Mouse (Mus musculus) bone marrow, adult 2 months (tissue): ENCODE measurements around the gene Rpusd2. TPM values are rescaled to one million over a fixed set of nuclear protein-coding genes. Genes with fewer than 3 reads are reported as not detected.

ENCODE experiments used
- H3K27ac ChIP-seq: fragments of 200-500 bp; 2 replicates; pipeline ENCODE4 v1.5.1; 2012; ENCODE audit warnings: low read depth, mild to moderate bottlenecking, control low read depth, inconsistent platforms, low read length; ENCODE audit not compliant: control insufficient read depth, poor library complexity, insufficient read depth
- H3K4me1 ChIP-seq: fragments of 200-500 bp; 2 replicates; pipeline ENCODE4 v1.6.1; 2011; ENCODE audit warnings: low read length; ENCODE audit not compliant: control insufficient read depth, insufficient read depth
- H3K4me3 ChIP-seq: fragments of 200-500 bp; replicated peaks from 2 replicates; pipeline ENCODE3; 2011; ENCODE audit warnings: mild to moderate bottlenecking, low read depth, low read length, control low read depth; ENCODE audit not compliant: control insufficient read depth
- CTCF ChIP-seq: fragments of 200-500 bp; IDR thresholded peaks from 2 replicates; pipeline ENCODE4 v1.5.1; 2011; ENCODE audit warnings: low read length, control low read depth; ENCODE audit not compliant: control insufficient read depth, insufficient read depth
- POLR2A ChIP-seq: fragments of 200-500 bp; IDR thresholded peaks from 2 replicates; pipeline ENCODE4 v1.6.1; 2011; ENCODE audit warnings: low read depth, mild to moderate bottlenecking, control low read depth, low read length, borderline replicate concordance; ENCODE audit not compliant: control insufficient read depth
- WGBS: fragments of 180-500 bp; shearing (Covaris S2); methylation state at CpG from one replicate; pipeline ENCODE4 v1.1.7; 2018; 5-methylcytosine and 5-hydroxymethylcytosine counted together
- polyA plus RNA-seq: library from polyadenylated mRNA; stranded (reverse); fragments of >200 nt; gene quantifications from 2 replicates; pipeline ENCODE4 v1.2.4, GENCODE M21; 2011; ENCODE audit warnings: low replicate concordance; ENCODE audit not compliant: missing spikeins, insufficient read depth, insufficient read length

The Rpusd2 gene
- polyA plus RNA-seq, 1 experiment, result 2.4 TPM

- Histone ChIP-seq H3K4me1 (no peaks in the 10 kb centered on the region; the same call in none of the 2 replicates), H3K27ac (no peak overlapping the region), H3K4me3 (no peak overlapping the region)
- TF ChIP-seq POLR2A, result no peak
- TF ChIP-seq CTCF, result no peak
- WGBS, result 79% methylated on average over 2 of the region's 2 CpGs
Observed at GRCm38 (mm10) chr2:119045163-119045562, 10.6 kb downstream of the Rpusd2 start.

GRCm38 (mm10) chr2:119046649-119047611 lies 12.3 kb downstream of the Rpusd2 start, which contains the start of gene Knl1:
TSS of gene Knl1 (plus strand) at chr2:119047119.
- no peak for TF ChIP-seq CTCF
- TF ChIP-seq POLR2A, result peak; percentile 68; the same call in 1 of the 2 replicates
- peak within 1 kb of the TSS; percentile 91 for H3K4me3 ChIP-seq
- H3K4me1 ChIP-seq, result no peaks in the 10 kb centered on the region; the same call in 1 of the 2 replicates
- peak within 1 kb of the TSS; percentile 78 for H3K27ac ChIP-seq
- WGBS, result under 1% methylated on average over 77 of the region's 77 CpGs

GRCm38 (mm10) chr2:119047849-119048248 lies 13.3 kb downstream of the Rpusd2 start:
- H3K4me1 ChIP-seq, result no peaks in the 10 kb centered on the region; the same call in 1 of the 2 replicates
- TF ChIP-seq CTCF (no peak), POLR2A (no peak)
- H3K4me3 ChIP-seq, result peak overlapping the region; percentile 91
- 13% methylated on average over 4 of the region's 4 CpGs for WGBS
- no peak overlapping the region for H3K27ac ChIP-seq

DNA sequence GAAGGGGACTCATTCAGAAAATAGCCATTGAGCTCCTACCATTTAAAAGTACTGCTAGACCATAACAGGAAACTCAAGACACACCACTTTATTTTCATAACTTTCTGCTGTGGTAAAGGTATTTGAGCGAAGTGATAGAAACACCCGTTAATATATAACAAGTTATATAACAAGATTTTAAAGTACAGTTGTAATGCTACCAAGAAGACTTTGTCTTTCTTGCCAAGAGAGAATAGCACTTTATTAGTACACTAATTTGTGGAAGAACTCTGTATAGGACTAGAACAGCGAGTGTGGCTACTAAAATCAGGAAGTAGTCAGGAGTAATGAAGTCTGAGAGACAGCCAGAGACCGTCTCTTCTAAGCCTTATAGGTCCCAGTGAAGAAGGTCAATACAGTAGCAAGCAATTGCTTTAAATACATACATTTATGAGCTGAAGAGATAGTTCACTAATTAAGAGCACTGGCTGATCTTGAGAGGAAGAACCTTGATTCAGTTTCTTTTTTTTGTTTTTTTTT lies 15.6 kb downstream of the Rpusd2 start:
- no peak overlapping the region for H3K27ac ChIP-seq
- TF ChIP-seq CTCF (no peak), POLR2A (no peak)
- WGBS, result 11% methylated on average over 4 of the region's 4 CpGs
- no peaks in the 10 kb centered on the region; the same call in 1 of the 2 replicates for H3K4me1 ChIP-seq
- H3K4me3 ChIP-seq, result no peak overlapping the region

- no peaks in the 10 kb centered on the region for H3K4me1 ChIP-seq
- 70% methylated on average over 2 of the region's 2 CpGs for WGBS
- H3K27ac ChIP-seq, result no peak overlapping the region
- H3K4me3 ChIP-seq, result no peak overlapping the region
- TF ChIP-seq CTCF (no peak), POLR2A (no peak)
Observed at GRCm38 (mm10) chr2:119060139-119060538, 25.5 kb downstream of the Rpusd2 start.

DNA sequence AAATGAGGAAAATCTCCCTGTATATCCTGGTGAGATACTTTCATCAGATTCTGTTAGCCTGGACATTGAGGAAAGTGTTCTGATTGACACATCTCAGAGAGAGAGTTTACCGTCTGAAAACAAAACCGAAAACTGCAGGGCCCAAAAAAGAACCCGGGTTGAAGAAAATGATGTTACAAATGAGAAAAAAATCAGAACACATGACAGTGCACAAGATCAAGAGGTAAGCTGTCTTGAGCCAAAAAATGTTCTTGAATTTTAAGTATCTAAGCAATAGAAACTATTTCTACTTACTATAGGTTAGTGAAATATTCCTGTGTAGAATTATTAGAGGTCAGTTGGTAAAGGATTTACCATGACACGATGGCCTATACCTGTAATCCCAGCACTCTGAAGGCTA lies 37.8 kb downstream of the Rpusd2 start:
- 88% methylated on average over 4 of the region's 4 CpGs for WGBS

DNA sequence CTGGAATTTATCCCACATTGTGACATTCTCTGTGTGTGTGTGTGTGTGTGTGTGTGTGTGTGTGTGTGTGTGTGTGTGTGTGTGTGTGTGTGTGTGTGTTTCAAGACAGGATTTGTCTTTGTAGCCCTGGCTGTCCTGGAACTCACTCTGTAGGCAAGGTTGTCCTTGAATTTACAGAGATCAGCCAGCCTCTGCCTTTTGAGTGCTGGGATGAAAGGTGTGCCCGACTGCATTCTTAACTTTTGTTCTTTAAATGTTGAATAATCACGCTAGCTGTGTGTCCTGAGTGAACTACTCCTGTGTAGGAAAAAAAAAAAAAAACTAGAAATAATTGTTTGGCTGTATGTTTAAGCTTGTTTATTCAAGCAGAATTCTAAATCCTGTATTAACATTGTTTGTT lies 51.6 kb downstream of the Rpusd2 start:
- 94% methylated on average over 2 of the region's 2 CpGs for WGBS
- TF ChIP-seq CTCF (no peak), POLR2A (no peak)
- no peaks in the 10 kb centered on the region for H3K4me1 ChIP-seq
- no peak overlapping the region for H3K27ac ChIP-seq
- no peak overlapping the region for H3K4me3 ChIP-seq

More for the DNA sequence above, 37.8 kb downstream of the Rpusd2 start:
- TF ChIP-seq CTCF (no peak), POLR2A (no peak)
- Histone ChIP-seq H3K4me3 (no peak overlapping the region), H3K4me1 (no peaks in the 10 kb centered on the region), H3K27ac (no peak overlapping the region)

Other genes starting within 250 kb of the Rpusd2 start
- 101 and 133 TPM in 2 replicates for gene Knstrn, start 220.8 kb upstream of the Rpusd2 start, polyA plus RNA-seq
- gene Ivd, start 172.8 kb upstream of the Rpusd2 start, polyA plus RNA-seq, result 16.0 and 19.9 TPM in 2 replicates
- gene Bahd1, start 134.4 kb upstream of the Rpusd2 start, polyA plus RNA-seq, result 6.6 and 8.7 TPM in 2 replicates
- gene Chst14, start 108.3 kb upstream of the Rpusd2 start, polyA plus RNA-seq, result 1.1 and 2.3 TPM in 2 replicates
- gene Ccdc32, start 5.4 kb upstream of the Rpusd2 start, polyA plus RNA-seq, result 6.2 and 9.7 TPM in 2 replicates
- gene Knl1, start 12.3 kb downstream of the Rpusd2 start, polyA plus RNA-seq, result 14.8 and 21.4 TPM in 2 replicates
- gene Rad51, start 78.0 kb downstream of the Rpusd2 start, polyA plus RNA-seq, result 25.6 and 32.4 TPM in 2 replicates
- 25.4 and 36.2 TPM in 2 replicates for gene Rmdn3, start 122.2 kb downstream of the Rpusd2 start, polyA plus RNA-seq
- gene Gchfr, start 133.0 kb downstream of the Rpusd2 start, polyA plus RNA-seq, result 4.0 TPM in 1 of 2 replicates, not detected in the other
- gene Gm14137, start 139.7 kb downstream of the Rpusd2 start, polyA plus RNA-seq, result not detected in 2 replicates
- 21.0 and 42.2 TPM in 2 replicates for gene Zfyve19, start 173.8 kb downstream of the Rpusd2 start, polyA plus RNA-seq
- 10.0 and 12.5 TPM in 2 replicates for gene Dnajc17, start 174.0 kb downstream of the Rpusd2 start, polyA plus RNA-seq
- gene Ppp1r14d, start 195.1 kb downstream of the Rpusd2 start, polyA plus RNA-seq, result not detected in 2 replicates
- 4.3 TPM in 1 of 2 replicates, not detected in the other for gene Spint1, start 202.6 kb downstream of the Rpusd2 start, polyA plus RNA-seq
- 2.1 TPM in 1 of 2 replicates, not detected in the other for gene Rhov, start 236.5 kb downstream of the Rpusd2 start, polyA plus RNA-seq